Mouse (Mus musculus) frontal cortex, adult 2 months (tissue): ENCODE results near the gene Tmf1. TPM values are rescaled to one million over a fixed set of nuclear protein-coding genes. Genes with fewer than 3 reads are reported as not detected.

ENCODE experiments used
- DNase-seq, 2 experiments: peaks; one replicate each; pipeline ENCODE4 v3.0.0; 2022; ENCODE audit warnings: low spot score in 1 of 2; ENCODE audit errors: extremely low spot score in 1 of 2
- polyA plus RNA-seq: library from polyadenylated mRNA; depleted of rRNA; stranded (reverse); fragments of >200 nt; gene quantifications from 2 replicates; pipeline ENCODE4 v1.2.3, GENCODE M21; 2012; rRNA removed

Gene Tmf1
- polyA plus RNA-seq, result 9.3 and 11.5 TPM in 2 replicates

- peak; percentile 91 to 96 for DNase-seq
Measured at GRCm38 (mm10) chr6:97178491-97179366, at the start of gene Tmf1. Tmf1 (minus strand) TSS chr6:97179122.

DNA sequence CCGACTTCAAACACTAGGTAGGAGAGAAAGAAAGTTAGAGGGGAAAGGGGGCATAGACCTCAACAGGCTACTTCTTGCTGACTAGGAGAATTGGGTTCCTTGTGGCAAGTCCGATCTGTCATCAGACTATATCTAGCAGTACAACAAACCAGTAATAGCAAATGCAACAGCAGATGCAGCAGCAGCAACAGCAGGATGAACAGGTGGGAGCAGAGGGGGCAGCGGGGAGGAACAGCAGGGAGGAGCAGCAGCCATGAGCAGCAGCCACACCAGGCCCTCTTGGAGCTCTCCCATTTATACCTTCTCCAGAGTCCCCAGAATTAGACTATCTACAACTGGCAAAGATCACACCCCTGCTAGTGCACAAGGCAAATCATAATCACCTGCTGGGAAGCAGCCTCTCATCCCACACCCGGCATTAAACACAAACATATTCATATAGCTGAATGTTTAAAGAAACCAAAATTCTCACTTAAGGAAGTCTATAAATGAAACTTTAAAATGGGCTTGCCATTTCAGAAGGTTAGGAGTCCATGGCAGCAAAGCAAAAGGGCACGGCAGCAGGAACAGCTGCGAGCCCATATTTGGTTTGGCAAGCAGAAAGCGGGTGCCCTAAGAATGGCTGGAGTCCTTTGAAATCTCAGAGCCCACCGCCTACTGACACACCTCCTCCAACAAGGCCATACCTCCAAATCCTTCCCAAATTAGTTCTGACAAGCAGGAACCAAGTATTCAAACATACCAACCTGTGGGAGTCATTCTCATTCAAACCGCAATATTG, 48.3 kb upstream of the Tmf1 start:
- DNase-seq, result no peak

GRCm38 (mm10) chr6:97226083-97226491, 47.2 kb upstream of the Tmf1 start:
- DNase-seq, result no peak

DNA sequence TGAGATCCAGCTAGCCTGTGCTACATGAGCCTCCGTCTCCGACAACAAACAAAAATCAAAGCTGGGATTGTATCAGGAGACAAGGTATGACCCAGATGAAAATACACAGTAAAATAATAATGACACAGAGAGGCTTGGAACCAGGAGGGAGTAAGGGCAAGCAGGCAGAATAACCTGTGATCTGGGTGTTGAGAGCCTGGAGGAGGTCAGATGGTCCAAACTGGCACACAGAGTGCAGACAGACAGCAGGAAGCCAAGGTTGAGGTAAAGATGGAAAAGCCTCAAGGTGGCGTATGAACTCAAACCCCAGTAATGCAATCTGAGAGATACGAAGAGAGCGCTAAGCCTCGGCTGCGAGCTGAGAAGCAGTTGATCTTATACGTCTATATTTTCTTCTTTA, 45.6 kb upstream of the Tmf1 start:
- no peak for DNase-seq

DNA sequence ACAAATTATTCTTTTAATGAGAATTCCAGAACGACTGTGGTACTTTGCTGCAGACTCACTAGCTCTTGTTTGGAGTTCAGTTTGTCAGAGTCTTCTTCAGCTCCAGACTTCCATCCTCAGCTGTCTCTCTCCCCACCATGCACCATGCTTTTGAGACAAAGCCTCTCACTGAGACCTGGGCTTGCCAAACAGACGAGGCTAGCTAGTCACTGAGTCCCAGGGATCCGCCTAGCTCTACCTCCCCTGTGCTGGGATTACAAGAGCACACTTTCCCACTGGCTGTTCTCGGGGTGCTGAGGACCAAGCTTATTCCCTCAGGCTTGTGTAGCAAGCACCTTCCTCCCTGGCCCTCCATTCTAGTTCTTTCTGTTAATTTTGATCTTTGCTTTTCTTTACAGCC, 44.6 kb upstream of the Tmf1 start:
- no peak for DNase-seq

DNA sequence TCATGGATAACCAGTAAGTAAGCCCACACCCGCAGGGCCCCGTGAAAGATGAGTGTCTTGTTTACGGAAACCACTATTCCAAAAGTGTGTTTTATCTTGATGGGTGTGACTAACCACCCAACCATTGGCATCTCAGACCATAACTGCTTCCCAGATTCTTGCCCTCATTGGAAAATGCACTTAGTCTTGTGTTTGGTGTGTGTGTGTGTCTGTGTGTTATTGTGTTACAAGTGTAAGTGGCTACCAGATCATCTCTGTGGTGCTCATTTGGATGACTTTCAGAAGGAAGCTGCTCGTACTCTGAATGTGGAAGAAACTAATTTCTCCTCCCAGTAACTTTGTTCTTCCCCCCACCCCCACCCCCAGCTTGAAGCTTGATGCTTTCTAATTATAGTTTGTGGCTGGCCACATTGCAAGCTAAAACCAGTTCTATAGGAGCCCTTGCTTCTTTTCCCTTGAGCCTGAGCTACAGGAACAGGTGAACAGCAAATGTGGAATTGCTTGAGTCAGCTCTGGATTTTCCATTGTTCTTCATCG, 44.1 kb upstream of the Tmf1 start:
- no peak for DNase-seq

DNA sequence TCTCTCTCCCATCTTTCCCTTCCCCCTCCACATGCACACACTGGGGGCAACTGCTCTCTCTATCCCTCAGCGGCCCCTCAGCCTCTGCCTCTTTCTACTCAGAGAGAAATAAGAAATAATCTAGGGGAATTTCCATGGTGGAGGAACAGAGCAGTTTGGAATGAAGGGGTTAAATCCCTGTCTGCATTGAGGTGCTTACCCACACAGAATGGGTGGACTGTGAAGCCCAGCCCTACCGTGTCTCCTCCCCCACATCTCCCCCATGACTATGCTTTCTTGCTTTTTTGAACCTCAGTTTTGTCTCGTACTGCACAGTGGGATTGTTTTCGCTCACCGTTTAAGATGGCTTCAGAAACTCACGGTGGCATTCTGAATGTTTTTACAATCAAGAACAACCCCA, 43.4 kb upstream of the Tmf1 start:
- DNase-seq, result no peak

GRCm38 (mm10) chr6:97221205-97222025, 42.5 kb upstream of the Tmf1 start:
- DNase-seq, result peak; percentile 72 to 81

GRCm38 (mm10) chr6:97220672-97221071, 41.8 kb upstream of the Tmf1 start:
- DNase-seq, result no peak

DNA sequence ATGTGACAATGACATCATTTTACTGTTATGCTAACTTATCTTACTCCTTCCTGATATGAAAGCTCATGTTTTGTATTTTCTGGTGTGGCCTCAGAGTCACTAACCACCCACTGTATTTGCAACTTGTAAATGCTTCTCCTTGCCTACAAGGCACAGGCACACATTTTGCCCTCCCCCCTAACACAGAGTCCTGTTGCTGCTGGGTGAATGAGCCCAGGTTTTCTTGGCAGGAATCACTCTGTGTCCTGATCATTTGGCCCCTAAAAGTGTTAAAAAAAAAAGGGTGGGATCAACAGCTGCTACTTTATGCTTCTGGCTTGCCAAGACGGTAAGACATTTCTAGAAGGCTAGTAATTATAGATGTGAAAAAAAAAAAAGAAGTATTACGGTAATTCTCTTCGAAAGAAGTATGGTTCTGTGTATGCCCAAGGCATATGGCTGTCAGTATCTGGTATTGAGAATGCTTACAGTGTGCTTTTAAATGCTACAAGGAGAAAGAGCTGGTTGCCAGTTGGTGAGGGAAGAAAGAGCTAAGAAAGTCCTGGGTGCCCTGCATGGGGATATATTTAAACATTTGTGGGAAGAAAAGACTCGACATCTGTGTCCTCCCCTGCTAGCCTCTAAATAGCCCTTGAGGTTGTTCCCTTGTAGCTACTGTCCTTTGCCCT, 37.4 kb upstream of the Tmf1 start:
- peak in 1 of 2 experiments; percentile 29 for DNase-seq

DNA sequence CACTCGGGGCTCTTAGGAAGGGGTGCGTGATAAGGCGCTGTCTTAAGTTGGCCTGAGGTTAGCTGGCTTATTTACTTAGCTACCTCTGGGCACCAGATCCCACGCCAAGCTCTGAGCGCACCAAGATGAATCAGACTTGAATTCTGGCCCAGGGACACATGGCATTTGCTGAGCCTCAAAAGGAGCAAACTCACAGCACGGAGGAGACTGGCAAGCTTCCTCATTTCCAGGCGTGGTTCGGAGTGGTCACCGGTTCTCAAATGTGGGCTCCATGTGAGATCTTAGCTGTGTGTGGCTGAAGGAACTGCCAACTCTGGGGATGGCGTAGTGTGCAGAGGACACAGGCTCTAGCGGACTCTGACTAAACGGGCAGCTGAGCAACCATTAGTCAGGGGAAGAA, 33.1 kb upstream of the Tmf1 start:
- peak; percentile 40 to 73 for DNase-seq

DNA sequence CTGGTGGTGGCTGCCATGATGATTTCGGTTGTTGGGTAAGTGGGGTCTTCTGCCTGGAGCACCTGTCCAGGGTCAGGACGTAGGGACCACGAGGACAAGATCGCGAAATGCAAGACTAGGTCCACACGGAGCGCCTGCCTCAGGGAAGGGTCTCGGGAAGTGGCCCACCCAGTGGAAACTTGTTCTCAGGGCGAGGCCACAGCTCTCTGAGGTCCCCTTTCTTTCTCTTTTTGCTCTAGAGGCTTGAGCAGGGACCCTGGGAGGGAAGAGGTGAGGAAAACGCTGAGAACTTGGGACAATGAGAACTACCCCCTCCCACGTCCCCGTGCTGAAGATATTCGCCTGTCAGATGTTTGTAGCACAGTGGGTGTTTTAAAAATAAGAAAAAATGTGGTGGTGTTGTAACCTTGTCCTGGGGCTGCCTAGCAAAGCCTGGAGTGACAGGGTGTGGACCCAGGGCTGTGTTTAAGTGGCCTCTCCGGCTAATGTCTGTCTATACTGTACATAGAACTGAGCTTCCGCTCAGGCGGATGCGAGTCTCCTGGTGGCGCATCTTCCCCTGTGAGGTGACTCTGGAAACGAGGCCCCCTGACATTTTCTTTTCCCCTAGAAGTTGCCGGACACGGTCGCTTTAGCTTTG, 32.2 kb upstream of the Tmf1 start:
- DNase-seq, result peak in 1 of 2 experiments; percentile 22

GRCm38 (mm10) chr6:97210191-97210961, 31.5 kb upstream of the Tmf1 start, which contains the start of gene Arl6ip5:
Arl6ip5 (plus strand) TSS chr6:97210689.
- peak; percentile 85 to 94 for DNase-seq

DNA sequence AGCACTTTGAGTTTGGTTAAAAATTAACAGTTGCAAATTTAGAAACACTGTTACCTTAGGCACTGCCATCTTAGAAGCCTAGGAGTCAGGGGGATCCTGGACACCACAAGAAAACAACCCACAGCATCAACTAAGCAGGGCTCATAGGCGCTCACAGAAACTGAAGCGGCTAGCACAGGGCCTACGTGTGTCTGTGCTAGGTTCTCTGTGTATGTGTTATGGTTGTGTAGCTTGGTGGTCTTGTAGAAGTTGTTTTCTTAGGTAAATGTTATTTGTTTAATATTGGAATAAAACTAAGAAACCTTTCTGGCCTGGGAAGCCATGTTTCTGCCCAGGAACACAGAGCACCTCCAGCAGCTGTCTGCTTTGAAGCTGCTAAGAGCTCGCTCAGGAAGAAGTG, 30.8 kb upstream of the Tmf1 start:
- DNase-seq, result no peak

- no peak for DNase-seq
Measured at GRCm38 (mm10) chr6:97209201-97209600, 30.3 kb upstream of the Tmf1 start.

- no peak for DNase-seq
Measured at GRCm38 (mm10) chr6:97208406-97208805, 29.5 kb upstream of the Tmf1 start.

DNA sequence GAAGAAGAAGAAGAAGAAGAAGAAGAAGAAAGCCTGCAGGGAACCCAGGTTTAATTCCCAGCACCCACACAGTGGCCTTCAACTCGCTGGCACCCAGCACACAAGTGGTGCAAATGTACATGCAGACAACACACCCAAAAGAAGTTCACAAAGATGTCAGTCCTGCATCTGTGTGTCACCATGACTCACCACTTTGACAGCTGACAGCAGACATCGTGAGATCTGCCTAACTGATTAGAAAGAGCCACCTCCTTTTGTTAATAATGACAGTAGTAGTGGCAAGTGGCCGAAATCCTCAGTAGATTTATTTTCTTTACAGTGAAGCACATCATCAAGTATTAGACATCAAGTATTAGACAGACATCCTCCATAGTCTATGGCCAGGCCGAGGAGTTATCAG, 28.2 kb upstream of the Tmf1 start:
- DNase-seq, result no peak

DNA sequence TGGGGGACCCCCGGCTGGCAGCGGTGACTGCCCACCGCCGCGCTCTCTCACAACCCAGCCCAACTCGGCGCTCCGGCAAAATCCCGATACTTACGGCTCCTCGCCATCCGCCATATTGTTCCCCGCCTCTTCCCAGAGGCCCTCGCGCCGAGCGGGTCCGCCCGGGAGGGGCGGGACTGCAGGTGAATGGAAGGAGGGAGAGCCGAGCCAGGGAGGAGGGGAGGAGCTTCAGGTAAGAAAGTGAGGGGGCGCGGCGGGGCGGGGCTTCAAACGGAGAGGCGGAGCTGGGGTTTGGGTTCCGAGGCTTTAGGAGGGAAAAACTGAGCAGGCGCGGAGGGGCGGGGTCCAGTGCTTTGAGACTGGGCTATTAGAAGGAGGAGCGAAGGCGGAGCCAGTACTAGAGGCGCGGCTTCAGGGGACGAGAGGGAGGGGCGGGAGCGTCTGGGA, 26.5 kb upstream of the Tmf1 start, which contains the start of gene Uba3:
TSS of gene Uba3 (minus strand) at position 209 of the 447 bp plus-strand sequence.
- peak; percentile 97 to 99 for DNase-seq
